Mouse (Mus musculus): ENCODE measurements around the gene Dnase1l1. TPM values are rescaled to one million over a fixed set of nuclear protein-coding genes. Genes with fewer than 3 reads are reported as not detected.

Dnase1l1 gene
- polyA plus RNA-seq (2012; fragmentation: generic; extraction: Trizol), result 17.0 TPM

GRCm38 (mm10) chrX:74281732-74282394 lies at the start of gene Dnase1l1, which contains the start of gene Taz:
Gene Dnase1l1, minus strand, starts transcription at chrX:74282337.
Gene Taz, plus strand, starts transcription at chrX:74281912.
- no peaks in the 10 kb centered on the region for H3K36me3 ChIP-seq (ENCODE audit: control insufficient read depth, insufficient read depth)
- no peaks in the 10 kb centered on the region for H3K27me3 ChIP-seq (ENCODE audit: control insufficient read depth, insufficient read depth, insufficient read length)
- H3K4me3 ChIP-seq, result peak within 1 kb of the TSS; percentile 67
- H3K79me2 ChIP-seq (ENCODE audit: control insufficient read depth, insufficient read depth), result peaks cover 14% of the 10 kb centered on the region
- TF ChIP-seq TCF12 (IDR thresholded peaks at IDR 0.05; ENCODE audit: insufficient read depth, poor library complexity, severe bottlenecking) (no peak), POLR2A (IDR thresholded peaks at IDR 0.05; ENCODE audit: insufficient read length, low read depth) (peak; percentile 48)
- H3ac ChIP-seq (ENCODE audit: control insufficient read depth, insufficient read length), result peak within 1 kb of the TSS; percentile 54
- H3K4me2 ChIP-seq (ENCODE audit: low read depth), result peak within 1 kb of the TSS; percentile 81

GRCm38 (mm10) chrX:74330166-74330930 lies 48.2 kb upstream of the Dnase1l1 start:
- no peaks in the 10 kb centered on the region for H3K27me3 ChIP-seq (ENCODE audit: control insufficient read depth, insufficient read depth, insufficient read length)
- TF ChIP-seq MYOD1 (IDR thresholded peaks at IDR 0.05; ENCODE audit: control insufficient read depth in 1 of 3, insufficient read length in 2 of 3, low read depth in 2 of 3) (no peak), E2F4 (IDR thresholded peaks at IDR 0.05; ENCODE audit: insufficient read depth) (no peak), POLR2AphosphoS2 (IDR thresholded peaks at IDR 0.05; ENCODE audit: insufficient read length, low read depth) (no peak), CEBPB (IDR thresholded peaks at IDR 0.05; ENCODE audit: insufficient read depth, poor library complexity, severe bottlenecking) (no peak), USF1 (IDR thresholded peaks at IDR 0.05; ENCODE audit: low read depth) (no peak), MYOG (IDR thresholded peaks at IDR 0.05; ENCODE audit: control insufficient read depth in 1 of 3, insufficient read depth in 1 of 3, insufficient read length in 2 of 3, low read depth in 2 of 3) (no peak), MAX (IDR thresholded peaks at IDR 0.05; ENCODE audit: low read depth) (no peak), POLR2A (IDR thresholded peaks at IDR 0.05; ENCODE audit: insufficient read length, low read depth) (no peak), TCF12 (IDR thresholded peaks at IDR 0.05; ENCODE audit: insufficient read depth, poor library complexity, severe bottlenecking) (no peak), REST (IDR thresholded peaks at IDR 0.05; ENCODE audit: insufficient read depth, insufficient read length) (no peak), SRF (IDR thresholded peaks at IDR 0.05; ENCODE audit: control insufficient read depth, insufficient read length, low read depth) (no peak), TCF3 (IDR thresholded peaks at IDR 0.05; ENCODE audit: insufficient read length, low read depth) (no peak)
- H3K79me2 ChIP-seq (ENCODE audit: control insufficient read depth, insufficient read depth), result peaks cover 4% of the 10 kb centered on the region
- peak overlapping the region; percentile 60 for H3K4me2 ChIP-seq (ENCODE audit: low read depth)
- H3ac ChIP-seq (ENCODE audit: control insufficient read depth, insufficient read length), result no peak overlapping the region
- H3K36me3 ChIP-seq (ENCODE audit: control insufficient read depth, insufficient read depth), result no peaks in the 10 kb centered on the region
- peak overlapping the region; percentile 44 for H3K4me3 ChIP-seq

DNA sequence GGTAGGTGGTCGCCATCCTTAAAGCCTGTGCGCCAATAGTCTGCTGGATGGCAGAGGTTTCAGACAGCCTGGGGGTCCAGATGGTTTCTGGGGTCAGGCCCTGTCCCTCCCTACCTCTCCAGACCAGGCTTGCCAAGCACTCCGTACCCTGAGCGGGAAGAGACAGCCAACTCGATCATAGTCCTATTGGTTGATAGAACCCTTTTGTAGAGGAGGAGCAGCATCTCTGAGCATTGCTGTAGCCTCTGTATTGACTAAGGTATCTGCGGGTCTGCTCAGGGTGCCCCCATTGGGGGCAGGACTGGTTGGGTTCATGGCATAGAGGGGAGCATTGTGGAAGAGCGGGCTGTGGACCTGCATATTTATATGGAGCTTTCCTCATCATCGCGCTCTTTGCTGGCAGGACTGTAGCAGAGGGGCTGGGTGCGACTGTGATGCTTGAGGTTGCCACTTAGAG lies 47.1 kb upstream of the Dnase1l1 start:
- Histone ChIP-seq H3K4me2 (ENCODE audit: low read depth) (peak overlapping the region; percentile 60), H3ac (ENCODE audit: control insufficient read depth, insufficient read length) (no peak overlapping the region), H3K36me3 (ENCODE audit: control insufficient read depth, insufficient read depth) (no peaks in the 10 kb centered on the region), H3K4me3 (peak overlapping the region; percentile 44), H3K79me2 (ENCODE audit: control insufficient read depth, insufficient read depth) (peaks cover 4% of the 10 kb centered on the region), H3K27me3 (ENCODE audit: control insufficient read depth, insufficient read depth, insufficient read length) (no peaks in the 10 kb centered on the region)
- TF ChIP-seq TCF12 (IDR thresholded peaks at IDR 0.05; ENCODE audit: insufficient read depth, poor library complexity, severe bottlenecking) (no peak), MYOD1 (IDR thresholded peaks at IDR 0.05; ENCODE audit: control insufficient read depth in 1 of 3, insufficient read length in 2 of 3, low read depth in 2 of 3) (no peak), TCF3 (IDR thresholded peaks at IDR 0.05; ENCODE audit: insufficient read length, low read depth) (no peak), CEBPB (IDR thresholded peaks at IDR 0.05; ENCODE audit: insufficient read depth, poor library complexity, severe bottlenecking) (no peak)

GRCm38 (mm10) chrX:74328725-74329161 lies 46.6 kb upstream of the Dnase1l1 start, which contains the start of gene Plxna3:
Gene Plxna3, plus strand, starts transcription at chrX:74329066.
- no peak within 1 kb of the TSS for H3ac ChIP-seq (ENCODE audit: control insufficient read depth, insufficient read length)
- peak within 1 kb of the TSS; percentile 79 for H3K4me2 ChIP-seq (ENCODE audit: low read depth)
- no peaks in the 10 kb centered on the region for H3K27me3 ChIP-seq (ENCODE audit: control insufficient read depth, insufficient read depth, insufficient read length)
- H3K4me3 ChIP-seq, result peak within 1 kb of the TSS; percentile 44
- TF ChIP-seq REST (IDR thresholded peaks at IDR 0.05; ENCODE audit: insufficient read depth, insufficient read length) (no peak), MYOG (IDR thresholded peaks at IDR 0.05; ENCODE audit: control insufficient read depth in 1 of 3, insufficient read depth in 1 of 3, insufficient read length in 2 of 3, low read depth in 2 of 3) (no peak), MYOD1 (IDR thresholded peaks at IDR 0.05; ENCODE audit: control insufficient read depth in 1 of 3, insufficient read length in 2 of 3, low read depth in 2 of 3) (no peak)
- no peaks in the 10 kb centered on the region for H3K36me3 ChIP-seq (ENCODE audit: control insufficient read depth, insufficient read depth)
- peaks cover 4% of the 10 kb centered on the region for H3K79me2 ChIP-seq (ENCODE audit: control insufficient read depth, insufficient read depth)

Data from myocyte (in vitro differentiated cells).